Mouse (Mus musculus) regulatory T cell (primary cell): Measurements from ENCODE around the gene Fam50b.

ENCODE experiments used
- in situ Hi-C: fragments of 300-600 bp; cut with MboI, MseI; formaldehyde crosslinking; loops from one replicate; pipeline ENCODE4 v1.15.1; 2025; ENCODE audit warnings: high pct_unique_total_duplicates

Gene Fam50b

GRCm38 (mm10) chr13:34734686-34735085 is at the start of gene Fam50b:
TSS of gene Fam50b (plus strand) at chr13:34734850.
- in situ Hi-C loops = loop anchor here (10.0 kb wide), 1 partner anchor 1910 kb away; no protein-coding TSS in a partner anchor

DNA sequence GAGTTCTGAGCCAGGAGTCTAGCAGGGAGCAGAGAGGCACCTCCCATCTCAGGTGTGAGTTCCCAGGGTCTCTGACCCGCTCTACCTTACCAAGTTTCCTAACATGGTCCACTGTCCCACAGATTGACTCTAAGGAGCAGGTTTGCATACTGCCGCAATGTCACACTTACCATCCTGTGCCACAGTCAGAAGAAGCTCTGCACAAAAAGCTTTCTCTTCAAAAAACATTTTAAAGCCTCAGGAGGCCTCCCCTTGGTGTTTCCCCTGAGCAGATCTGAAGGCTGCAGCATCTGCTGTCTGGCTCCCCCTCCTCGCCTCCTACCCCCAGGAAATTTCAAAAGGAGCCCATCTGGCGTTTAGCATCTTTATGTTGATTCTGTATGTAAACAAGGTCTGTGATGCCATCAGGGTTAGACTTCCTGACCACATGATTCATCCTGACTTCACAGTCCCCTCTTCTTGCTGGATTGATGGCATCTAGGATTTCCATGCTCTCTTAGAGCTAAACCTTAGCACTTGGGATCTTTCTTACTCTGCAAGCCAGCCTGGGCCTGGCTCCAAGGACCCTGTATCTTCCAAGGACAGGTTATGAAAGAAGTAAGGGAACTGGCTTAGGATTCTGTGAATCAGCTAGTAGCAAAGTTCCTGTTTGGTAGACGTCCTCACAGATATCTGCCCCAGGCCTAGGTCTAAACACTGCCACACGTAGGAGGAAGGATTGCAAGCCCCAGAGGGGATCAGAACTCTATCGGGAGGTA is 49.5 kb upstream of the Fam50b start:
- in situ Hi-C loops = no loop called here

- in situ Hi-C loops = no loop called here
Observed at GRCm38 (mm10) chr13:34691049-34691448, 43.6 kb upstream of the Fam50b start.

- in situ Hi-C loops = no loop called here
Observed at GRCm38 (mm10) chr13:34693111-34693510, 41.5 kb upstream of the Fam50b start.

GRCm38 (mm10) chr13:34696734-34697332 is 37.8 kb upstream of the Fam50b start:
- in situ Hi-C loops = no loop called here

- in situ Hi-C loops = no loop called here
Observed at GRCm38 (mm10) chr13:34700091-34700490, 34.6 kb upstream of the Fam50b start.

GRCm38 (mm10) chr13:34700630-34701029 is 34.0 kb upstream of the Fam50b start:
- in situ Hi-C loops = no loop called here

GRCm38 (mm10) chr13:34703301-34703700 is 31.3 kb upstream of the Fam50b start:
- in situ Hi-C loops = no loop called here

DNA sequence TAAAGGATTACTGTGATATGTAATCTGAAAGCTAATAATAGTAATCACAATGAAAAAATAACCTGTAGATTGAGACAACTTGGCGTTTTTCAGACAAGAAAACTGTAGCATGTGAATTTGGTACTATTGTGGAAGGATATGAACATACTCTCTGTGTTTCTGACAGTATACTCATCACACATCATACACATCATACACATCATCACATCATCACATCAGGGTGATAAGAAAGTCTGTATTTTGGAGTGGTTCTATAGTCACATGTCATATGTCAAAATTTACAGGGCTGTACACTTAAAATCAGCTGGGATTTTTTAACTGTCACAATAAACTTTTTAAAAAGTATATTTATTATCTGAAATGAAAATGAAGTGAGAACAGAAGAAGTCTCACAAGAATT is 30.9 kb upstream of the Fam50b start:
- in situ Hi-C loops = no loop called here

DNA sequence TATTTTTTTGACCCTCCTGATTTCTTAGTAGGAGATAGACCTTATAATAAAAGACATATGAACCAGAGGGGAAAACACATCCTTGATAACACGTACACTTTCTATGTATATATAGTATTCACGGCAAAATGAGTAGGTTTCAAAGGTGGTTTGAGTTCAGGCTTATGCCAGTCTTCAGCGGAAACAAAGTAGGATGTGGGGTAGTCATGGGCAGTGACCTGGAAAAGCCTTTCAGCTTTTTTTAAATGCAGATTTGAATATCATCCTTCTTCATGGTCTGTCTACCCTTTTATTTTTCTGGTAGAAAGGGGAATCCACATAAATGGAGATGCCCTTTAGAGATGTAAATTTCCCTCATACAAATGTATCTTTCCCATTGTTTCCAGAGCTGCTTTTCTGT is 29.8 kb upstream of the Fam50b start:
- in situ Hi-C loops = no loop called here

DNA sequence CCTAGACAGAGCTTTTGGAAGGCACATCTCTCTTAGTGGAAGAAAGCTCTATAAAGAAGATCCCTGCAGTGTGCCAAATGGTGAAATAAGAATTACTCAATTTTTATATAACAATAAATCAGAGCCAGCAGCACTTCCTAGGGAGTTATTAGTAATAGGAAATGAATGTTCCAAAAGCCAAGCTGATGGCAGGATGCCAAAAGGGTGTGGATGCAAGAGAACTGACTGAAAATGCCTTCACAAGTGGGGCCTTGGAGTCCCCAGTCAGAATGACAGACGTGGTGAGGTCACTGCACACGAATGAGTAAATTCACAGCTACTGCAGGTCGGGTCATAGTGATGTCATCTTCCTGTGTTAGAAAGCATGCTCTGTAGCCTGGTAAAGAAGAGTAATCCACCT is 25.7 kb upstream of the Fam50b start:
- in situ Hi-C loops = no loop called here

- in situ Hi-C loops = no loop called here
Observed at GRCm38 (mm10) chr13:34709566-34709965, 25.1 kb upstream of the Fam50b start.

DNA sequence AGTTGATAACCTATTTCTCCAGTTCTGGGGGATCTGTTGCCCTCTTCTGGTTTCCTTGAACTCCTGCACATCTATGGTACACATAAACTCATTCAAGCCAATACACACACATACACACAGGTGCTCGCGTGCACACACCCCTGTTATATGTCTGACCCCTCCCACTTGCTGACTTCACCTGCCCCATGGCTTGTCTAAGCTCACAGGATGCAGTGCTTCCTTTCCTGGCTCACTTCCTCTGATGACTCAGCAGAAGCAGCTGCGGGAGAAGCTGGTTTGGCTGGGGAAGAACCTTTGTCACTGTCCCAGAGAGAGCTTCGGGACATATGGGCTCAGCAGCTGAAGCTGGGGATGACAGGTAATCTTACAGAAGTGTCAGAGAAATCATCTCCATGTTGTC is 23.2 kb upstream of the Fam50b start:
- in situ Hi-C loops = no loop called here

- in situ Hi-C loops = no loop called here
Observed at GRCm38 (mm10) chr13:34712881-34713280, 21.8 kb upstream of the Fam50b start.

DNA sequence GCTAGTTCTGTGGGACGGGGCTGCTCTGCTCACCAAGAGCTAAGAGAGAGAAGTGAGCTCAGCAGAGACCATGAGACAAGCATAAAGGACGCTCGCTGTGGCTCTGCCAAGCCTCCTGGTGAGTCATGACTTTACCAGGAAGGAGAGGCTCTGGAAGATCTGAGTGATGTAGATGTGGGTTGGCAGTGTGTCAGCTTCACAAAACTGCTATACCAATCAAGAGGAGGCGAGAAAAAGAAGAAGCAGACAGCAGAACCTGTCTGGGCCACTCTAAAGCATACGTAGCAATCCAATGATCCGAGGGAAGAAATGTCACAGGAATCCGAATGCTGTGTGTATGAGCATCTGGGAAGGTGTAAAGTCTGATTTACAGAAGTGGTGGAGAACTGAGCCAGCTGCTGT is 19.2 kb upstream of the Fam50b start:
- in situ Hi-C loops = no loop called here

- in situ Hi-C loops = no loop called here
Observed at GRCm38 (mm10) chr13:34724831-34725592, 9.6 kb upstream of the Fam50b start.

DNA sequence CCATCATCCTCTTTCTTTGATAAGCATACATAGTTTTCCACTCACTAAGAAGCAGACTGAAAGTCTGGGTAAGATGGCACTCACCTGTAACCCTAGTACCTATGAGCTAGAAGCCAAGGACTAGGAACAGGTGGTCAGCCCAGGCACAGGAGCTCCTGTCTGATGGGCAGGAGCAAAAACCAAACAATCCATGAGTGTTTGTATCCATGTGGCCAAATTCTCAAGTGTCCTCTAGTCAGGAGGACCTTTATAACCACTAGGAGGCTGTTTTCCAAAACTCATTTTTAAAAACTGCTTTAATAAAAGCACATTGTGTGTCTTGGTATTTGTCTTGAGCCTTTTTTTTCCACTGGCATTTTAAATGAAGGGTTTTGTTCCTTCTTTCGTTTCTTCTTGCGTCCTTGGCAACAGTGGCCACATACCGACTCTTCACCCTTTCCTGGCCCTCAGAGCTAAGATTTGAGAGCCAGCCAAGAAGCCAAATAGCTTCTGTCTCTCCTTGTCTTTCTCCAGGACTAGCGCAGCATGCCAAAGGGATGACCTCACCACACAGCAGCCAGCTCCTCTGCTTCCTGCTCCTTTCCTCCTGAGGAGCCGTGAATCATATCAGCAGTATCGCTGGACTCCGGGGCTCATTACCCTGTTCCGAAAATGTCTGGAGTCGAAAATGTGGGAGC is 8.7 kb upstream of the Fam50b start:
- in situ Hi-C loops = no loop called here

GRCm38 (mm10) chr13:34726477-34726805 is 8.2 kb upstream of the Fam50b start:
- in situ Hi-C loops = no loop called here

GRCm38 (mm10) chr13:34727060-34727459 is 7.6 kb upstream of the Fam50b start:
- in situ Hi-C loops = no loop called here

DNA sequence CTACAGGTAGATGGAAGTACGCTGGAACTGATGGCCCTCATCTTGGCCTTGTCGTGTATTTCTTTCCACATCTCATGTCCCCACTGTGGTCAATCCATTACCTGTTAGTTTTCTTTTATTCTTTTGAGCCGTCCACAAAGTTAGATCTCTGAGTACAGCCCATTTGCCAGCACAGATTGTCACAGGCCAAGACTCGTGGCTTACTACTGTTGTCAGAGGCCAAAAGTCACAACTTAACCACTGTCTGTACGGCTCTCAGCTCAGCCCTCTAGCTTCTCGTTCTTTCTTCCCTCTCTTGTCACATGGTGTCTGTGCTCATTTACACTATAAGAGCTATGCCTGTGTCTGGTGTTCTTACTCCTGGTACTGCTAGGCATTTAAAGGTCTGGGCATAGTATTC is 3.1 kb upstream of the Fam50b start:
- in situ Hi-C loops = loop anchor here (10.0 kb wide), 1 partner anchor 1907 kb away; no protein-coding TSS in a partner anchor

GRCm38 (mm10) chr13:34733780-34734179 is 870 bp upstream of the Fam50b start:
- in situ Hi-C loops = loop anchor here (10.0 kb wide), 1 partner anchor 1909 kb away; no protein-coding TSS in a partner anchor
